Mouse (Mus musculus) cerebellum, postnatal 4 days (tissue): ENCODE measurements at regions not wholly inside any gene's neighbourhood (a gene's known extent, or its start where the extent isn't known, plus 50 kb on each side); places are given as distances from the start of the nearest gene placed in this dataset.

ENCODE experiments used
- DNase-seq, 2 experiments: peaks; one replicate each; pipeline ENCODE4 v3.0.0; 2022; ENCODE audit warnings: low spot score in 2 of 2, mixed read lengths in 1 of 2

DNA sequence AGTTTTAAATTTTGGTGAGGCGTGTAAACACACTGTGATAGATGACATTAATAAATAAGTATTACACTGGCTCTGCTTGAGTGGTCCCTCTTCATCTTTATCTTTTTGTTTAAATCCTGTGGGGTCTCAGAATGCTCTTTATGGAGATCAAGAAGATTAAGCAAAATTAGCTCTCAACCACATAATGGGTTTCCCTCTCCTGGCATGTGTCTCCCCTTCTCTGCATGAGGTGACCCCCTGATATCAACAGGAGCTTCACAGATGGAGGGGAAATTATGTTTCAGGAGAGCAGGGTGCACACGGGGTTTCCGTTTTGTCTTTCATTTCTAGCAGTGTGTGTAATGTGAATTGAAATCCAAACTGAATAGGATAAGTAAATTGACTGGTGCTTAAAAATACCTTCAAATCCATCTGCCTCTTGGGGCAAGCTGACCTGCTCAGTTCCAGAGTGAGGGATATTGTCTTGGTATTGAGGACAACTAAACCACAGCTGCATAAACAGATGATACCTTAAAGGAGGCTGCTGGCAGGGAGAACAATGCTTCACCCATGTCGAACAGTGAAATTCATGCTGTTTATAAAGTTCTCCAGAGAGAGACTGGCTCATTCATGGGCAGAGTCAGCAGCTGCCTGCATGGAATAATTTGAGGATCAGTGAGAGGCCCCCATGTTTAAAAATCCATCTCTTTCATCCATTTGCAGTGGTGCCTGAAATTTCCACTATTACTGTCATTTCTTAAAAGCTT is 518.3 kb upstream of the Nr2f1 start:
- no peak for DNase-seq

DNA sequence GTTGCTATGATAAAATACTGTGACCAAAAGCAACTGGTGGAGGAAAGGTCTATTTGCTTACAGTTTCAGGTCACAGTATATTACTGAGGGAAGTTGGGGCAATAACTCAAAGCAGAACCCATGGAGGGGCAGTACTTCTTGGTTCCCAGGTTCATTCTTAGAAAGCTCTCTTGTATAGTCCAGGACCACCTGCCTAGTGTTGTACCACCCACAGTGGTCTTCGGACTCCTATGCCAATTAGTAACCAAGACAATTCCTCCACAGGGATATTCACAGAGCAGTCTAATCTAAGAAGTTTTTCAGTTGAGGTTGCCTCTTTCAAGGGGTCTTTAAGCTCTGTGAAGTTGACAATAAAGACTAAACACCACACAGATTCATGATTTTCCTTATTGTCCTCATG is 517.6 kb upstream of the Nr2f1 start:
- DNase-seq = no peak

DNA sequence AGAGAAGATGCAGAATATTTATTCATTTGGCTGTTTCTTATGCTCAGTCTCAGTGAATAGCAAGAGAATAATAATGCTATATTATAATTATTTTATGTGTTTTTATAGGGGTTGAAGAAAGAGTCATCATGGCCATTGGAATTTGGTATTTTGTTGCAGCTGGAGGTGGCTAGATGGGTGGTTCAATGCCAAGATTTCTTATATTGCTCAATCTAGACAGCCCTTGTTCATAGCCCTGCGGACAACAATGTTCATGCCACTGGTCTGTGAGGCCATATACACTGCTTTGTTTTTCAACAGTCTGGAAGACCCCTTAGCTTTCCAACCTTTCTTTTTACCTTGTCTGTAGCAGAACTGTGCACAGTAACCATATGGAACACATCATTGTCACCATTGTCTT is 505.1 kb upstream of the Nr2f1 start:
- no peak for DNase-seq

DNA sequence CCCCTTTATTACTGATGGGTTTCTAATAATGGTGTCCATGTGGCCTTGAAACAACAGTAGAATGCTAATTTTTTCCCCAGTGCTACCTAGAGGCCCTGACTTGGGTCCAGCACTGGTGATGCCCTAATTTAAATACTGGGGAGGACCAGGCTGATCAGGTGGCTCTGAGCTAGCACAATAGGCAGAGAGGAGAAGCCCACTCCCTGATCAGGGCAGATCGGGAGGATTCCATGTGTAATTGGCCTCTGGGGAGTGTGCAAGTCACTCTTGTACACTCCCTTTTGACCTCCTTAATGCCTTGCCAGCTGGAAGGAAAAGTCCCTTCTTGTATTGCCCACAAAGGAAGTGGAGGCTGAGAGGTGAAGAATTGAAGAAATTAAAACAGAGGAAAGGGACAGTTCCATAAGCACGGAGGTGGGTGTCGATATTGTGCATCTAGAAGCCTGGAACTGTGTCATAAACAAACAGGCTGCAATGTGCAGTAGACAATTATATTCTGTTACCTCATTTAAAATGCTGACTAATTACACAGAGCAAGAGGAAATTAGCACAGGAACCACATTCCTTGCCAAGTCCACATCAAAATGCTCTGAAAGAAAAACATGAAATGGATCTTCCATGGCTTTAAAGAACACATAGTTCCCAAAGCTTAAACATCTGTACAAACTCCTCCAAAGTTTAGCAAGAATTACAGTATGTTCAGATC is 498.4 kb upstream of the Nr2f1 start:
- no peak for DNase-seq

DNA sequence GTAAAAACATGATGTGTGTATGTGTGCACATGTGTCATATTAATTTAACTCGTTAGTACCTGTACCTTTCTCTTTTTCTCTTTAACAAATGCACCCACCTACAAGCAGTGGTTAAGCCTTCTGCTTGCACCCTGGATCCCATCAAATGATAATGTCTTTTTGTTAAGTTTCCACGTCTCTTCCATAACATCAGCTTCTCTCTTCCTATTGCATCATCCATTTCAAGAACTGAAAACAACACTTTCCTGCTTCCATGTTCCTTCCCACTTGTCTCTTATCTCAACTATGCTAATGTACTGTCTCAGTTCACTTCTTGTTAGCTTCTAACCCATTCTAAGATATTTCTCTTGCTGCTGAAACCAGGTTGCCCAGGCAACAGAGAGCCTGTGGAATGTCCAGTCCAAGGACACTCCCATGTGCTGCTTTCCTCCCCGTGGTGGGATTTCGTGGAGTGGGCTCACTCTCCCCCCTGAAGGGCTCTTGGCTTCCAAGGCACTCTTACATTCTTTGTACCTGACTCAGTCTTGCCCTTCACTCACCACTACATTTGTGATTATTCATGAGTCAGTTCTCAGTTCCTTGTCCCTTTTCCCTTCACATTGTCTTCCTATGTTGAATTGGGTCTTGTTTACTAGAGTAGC is 479.8 kb upstream of the Nr2f1 start:
- no peak for DNase-seq

DNA sequence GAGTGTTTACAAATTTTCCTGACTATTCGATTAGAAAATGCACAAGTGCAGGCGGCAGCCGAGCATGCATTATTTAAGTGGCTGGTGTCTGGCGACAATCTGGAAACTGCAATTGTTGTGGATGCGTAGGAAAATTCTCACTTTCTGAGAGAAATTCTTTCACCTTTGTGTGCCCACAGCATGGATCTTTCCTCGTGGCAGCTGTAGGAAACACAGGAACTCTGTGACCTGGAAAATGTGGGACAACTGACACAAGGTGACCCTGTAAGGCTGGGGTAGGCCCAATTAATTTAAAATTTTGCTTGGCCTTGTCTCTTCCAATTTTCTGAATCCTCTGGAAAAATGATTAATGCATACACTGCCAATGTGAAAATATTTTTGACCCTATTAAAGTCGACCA is 478.7 kb upstream of the Nr2f1 start:
- DNase-seq = no peak

DNA sequence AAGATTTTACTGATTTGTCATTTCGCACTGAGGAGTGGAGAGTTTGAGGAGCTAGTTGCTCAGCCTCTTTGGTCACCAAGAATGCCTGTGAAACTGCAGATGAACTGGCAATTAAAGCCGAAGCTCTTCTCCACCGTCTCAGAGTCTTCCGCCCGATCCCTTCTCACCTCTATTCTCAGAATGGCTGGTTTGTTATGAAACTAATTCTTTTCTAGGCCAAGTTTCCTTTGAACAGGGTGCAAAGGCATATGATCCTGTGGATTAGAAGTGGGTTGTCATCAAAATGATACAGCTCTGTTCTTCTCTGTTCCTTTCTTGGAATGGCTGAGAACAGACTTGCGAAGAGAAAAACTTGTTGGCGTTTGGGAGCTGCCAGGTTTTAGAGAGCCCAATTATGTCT is 458.7 kb upstream of the Nr2f1 start:
- DNase-seq = no peak

DNA sequence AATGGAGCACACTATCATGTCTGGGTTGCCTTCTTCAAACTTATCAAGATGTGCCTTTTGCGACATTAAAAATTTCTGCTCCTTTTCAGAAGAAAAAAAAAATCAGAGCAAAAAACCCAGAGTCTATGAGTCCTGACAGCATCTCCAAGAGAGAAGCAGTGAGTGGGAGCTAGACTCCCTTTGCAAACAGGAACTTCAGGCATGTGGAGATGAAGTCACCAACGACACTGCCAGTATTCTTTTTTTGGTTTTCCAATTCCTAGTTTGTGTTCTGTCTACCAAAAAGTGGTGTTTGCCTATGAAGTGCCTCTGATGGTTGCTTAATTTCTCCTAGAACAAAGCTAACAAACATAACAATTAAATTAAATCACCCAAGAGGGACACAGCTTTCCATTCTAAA is 457.2 kb upstream of the Nr2f1 start:
- DNase-seq = no peak

DNA sequence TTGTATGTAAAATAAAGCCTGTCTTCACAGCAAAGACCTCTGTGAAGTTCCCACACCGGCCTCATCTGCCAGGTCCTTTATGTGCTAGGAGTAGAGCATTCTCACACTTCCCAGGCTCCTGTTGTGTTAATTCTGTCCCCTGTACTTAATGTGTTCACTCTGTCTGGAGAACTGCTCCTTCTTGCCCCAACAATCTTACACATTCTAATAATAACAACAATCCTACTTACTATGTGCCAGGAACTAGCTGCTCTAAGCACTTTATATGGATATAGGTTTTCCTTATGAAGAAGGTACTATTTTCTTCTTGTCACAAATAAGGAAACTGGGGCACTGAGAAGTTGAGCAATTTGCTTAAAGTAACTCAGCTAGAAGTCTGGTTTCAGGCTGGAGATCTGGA is 456.6 kb upstream of the Nr2f1 start:
- DNase-seq = no peak

DNA sequence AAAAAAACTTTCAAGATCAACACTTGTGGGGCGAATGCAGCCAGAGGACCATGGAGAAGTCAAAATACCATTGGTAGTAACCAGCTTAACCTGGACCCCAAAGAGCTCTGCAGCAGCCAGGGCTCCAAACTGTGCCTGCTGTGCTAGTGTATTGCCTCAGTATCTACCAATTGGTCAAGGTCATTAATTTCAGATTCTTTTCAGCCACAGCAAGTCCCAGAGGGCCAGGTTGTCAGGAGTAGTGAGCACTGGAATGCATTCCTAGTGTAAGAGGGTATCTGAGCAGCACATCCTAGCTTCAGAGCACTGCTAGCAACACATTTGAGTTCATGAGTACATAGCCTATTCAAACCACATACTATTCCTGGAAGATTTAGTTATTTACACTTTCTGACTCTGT is 451.3 kb upstream of the Nr2f1 start:
- DNase-seq = no peak

DNA sequence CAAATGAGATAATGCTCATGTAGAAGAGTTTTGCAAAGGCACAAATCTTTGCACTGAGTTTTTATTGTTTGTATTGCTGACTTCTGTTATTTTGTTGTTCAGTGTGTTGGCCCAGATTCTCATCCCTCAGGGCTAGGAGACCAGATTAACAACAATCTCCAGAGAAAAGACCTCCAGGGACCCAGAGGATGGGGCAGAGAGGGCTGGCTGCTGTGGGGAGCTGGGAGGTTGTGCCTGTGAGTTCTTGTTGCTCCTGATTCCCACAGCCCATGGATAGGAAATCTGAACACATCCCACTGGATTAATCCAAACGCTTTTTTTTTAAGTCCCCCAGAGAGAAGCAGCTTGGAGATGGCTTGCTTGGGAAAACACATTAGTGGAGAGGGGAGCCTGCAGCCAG is 445.0 kb upstream of the Nr2f1 start:
- no peak for DNase-seq

DNA sequence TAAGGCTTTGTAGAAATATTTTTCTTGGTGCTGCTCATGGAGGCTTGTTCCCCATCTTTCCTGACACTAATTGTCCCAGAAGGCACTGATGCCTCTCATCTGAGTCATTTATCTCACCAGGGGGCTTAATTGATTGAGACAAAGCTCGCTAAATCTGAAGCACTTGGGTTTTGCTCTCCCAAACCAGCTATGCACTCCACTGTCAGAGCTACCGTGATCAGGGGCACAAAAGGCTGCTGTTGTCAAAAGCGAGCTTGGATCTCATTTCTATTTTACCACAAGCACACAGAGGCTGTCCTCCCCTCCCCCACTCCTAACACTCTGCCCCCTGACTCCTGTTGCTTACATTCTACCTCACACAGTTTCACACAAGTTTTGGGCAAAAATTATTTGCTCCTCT is 443.5 kb upstream of the Nr2f1 start:
- no peak for DNase-seq

DNA sequence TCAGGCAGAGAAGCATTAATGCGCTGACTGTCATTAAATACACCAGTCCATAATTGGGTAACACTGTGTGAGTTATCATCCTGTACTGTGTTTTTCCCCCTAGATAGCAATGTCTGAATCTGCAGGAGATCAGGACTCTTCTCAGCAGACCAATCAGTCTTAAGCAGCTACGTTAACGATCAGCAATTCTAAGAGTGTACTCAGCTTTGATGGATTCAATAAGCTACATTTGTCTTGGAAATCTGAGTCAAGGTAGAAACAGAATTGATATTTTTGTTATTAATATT is 442.8 kb upstream of the Nr2f1 start:
- no peak for DNase-seq

DNA sequence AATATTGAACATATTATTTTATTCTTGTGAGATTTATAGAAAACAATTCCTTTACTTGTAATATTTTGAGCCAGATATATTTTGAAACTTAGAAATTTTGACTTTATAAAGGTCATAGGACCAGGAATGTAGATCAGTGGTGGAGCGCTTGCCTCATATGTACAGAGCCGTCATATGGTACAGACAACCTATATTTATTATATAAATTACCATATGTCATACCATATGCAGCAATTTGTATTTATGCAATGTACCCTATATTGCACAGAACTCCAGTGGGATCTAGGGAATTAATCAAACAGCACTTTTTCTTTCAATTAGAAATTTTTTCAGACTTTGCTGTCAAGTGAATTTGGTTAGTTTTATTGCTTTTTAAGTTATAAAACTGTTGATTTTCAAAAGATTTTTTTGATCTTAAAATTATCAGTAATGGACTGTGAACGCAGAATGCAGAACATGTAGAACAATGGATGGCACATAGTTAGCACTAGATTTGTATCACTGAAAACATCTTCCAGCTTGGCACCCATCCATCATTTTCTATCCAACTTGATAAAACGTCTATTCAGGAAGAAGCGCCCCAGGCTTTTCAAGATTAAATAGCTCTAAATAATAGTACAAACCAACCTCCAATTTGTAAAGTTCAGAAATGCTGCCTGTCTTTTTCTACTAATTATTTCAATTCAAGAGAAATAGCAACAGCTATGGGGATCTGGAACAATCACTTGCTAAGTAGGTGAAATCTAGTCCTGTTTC is 442.3 kb upstream of the Nr2f1 start:
- no peak for DNase-seq

DNA sequence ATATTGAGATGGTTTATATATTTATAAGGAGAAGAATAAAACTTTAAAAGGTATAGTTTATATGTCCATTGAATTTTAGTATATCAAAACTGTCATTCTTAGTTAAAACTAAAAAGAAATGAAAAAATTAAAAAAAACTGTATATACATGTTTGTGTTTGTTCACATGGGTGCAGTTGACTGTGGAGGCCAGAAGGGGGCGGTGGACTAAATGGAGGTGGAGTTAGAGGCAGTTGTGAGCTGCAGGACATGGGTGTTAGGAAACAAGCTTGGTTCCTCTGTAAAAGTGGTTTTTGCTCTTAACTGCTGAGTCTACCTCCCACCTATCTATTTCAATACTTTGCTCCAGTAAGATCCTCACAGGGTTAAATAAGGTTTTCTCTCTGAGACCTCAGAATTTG is 440.8 kb upstream of the Nr2f1 start:
- DNase-seq = no peak

DNA sequence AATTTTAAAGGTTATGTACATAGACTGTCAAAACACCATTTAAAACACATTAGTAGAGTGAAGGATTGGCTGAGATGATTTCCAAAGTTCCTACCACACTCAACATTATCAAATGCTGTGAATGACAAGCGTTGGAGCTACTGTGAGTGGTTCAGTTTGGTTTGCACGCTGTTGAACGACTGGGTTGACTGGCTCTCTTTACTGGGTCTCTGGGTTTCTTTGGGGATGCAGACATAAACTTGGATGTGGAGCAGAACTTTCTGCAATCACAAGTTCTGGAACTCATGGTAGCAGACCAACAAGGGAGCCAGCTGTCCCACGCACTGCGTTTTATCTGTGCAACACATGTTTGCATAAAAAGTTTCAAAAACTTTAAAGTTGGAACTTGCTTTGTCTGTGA is 438.9 kb upstream of the Nr2f1 start:
- no peak for DNase-seq

DNA sequence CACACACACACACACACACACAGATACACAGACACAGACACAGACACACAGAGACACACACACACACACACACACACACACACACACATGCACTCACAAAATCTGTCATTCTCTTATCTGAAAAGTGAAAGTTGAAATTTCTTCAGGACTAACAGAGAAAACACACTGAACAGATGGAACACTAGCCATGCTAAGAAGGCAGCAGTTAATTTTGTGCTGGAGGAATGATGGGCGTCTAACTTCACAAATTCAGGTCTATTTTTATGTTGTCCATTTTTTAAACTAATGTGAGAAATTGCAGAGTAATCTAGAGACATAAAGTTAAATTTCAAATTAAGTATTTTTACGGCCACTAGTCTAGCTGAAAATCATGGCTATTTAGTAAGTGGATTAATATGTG is 432.1 kb upstream of the Nr2f1 start:
- no peak for DNase-seq

DNA sequence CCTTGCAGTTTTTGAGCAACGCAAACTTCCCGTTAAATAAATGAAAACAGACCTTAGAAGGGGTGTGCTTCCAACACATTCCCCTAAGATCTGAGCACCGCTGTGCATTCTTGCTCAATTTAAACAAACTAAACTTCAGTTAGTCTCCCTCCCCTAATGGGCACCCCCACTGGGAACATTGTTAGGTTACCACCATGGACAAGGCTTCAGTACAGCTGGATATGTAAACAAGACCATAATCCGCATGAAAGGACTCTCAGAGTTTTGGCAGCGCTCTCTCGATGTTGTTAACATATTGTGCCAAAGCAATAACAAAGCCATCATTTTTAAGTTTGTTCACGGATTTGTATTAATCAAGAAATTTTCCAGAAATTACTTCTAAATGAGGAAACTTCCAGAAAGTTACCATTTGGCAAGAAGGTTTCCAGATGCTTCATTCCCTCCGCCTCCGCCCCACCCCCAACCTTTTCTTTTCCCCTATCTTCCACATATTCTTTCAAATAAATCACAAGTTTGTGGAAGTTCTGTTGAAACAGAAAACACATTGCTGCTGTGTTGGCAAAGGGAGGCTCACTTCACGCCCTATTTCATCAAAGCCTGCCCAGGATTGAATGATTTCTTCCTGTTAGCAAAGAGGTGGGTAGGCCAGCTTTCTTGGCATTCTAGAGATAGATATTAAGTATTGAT is 429.6 kb upstream of the Nr2f1 start:
- peak in 1 of 2 experiments; percentile 2 for DNase-seq

DNA sequence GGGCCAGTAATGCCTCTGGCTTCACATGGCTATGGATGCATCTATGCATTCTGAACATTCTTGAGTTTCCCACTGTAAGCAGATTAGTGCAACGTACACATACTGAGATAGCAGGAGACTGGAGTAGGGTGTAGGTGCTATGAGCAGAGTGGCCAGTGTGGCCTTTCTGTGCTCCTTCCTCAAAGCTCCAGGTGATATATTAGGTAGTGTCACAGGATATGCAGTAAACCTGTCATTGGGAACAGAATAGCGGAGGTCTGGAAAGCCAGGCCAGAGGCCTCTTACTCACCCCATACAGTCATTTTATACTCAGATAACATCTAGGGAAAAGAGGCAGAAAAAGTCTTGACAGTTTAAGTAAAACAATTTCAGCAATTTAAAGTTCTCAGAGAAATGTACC is 424.1 kb upstream of the Nr2f1 start:
- no peak for DNase-seq

DNA sequence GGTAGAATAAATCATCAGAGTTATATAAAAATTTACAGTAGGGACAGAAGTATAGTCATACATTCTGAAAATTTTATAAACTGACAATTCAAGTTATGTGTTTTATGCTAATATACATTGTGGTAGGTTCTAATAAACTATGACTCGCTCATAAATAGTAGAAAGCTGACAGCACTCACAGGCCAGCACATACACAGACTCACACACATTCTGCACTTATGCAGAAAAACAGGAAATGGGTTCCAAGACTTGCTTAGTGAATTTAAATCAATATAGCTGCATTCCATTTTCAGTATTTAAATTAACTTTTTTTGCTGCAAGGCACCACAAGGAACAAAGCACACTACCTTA is 403.3 kb upstream of the Nr2f1 start:
- no peak for DNase-seq

DNA sequence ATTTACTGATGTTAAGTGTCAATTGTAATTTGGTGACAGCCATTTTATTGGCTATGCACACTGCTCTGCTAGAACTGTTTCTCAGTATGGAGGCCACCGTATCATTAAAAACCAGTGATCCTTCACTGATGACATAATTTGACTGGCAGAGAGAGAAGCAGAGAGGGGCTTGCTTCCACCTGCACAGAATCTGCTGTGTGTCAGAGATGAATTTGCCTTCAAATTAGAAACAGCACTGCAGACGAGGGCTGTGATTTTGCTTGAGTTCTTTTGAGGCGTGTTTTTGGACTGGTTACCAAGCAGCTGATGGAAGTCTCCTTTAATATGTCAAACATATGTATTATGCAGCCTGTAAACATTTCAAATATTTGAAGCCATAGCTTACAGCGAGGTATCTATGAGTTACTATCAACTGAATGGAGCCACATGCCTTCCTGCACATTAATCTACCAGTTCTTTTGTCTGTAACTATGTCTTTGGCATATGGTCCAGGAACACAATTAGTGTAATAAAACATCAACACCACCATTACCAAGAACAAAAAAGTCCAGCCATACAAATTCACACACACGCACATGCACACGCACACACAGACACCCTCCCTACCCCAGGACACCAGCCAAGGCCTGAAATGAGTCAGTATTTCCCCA is 402.8 kb upstream of the Nr2f1 start:
- no peak for DNase-seq
